Mouse (Mus musculus) forebrain, embryonic 16.5 days (tissue): ENCODE results near the gene Gm20388. TPM values are rescaled to one million over a fixed set of nuclear protein-coding genes. Genes with fewer than 3 reads are reported as not detected.
A peak's percentile ranks its signal among the peaks of the same experiment; 100 is the strongest.

Experiments
- ATAC-seq: fragments of 200-750 bp; cut with Nextera tagmentation; 2 replicates; pipeline ENCODE4 v1.8.0; 2017; ENCODE audit warnings: mild to moderate bottlenecking, moderate library complexity
- H3K27ac ChIP-seq: fragments of 300-500 bp; sonication (generic); 2 replicates; pipeline ENCODE4 v1.5.1; 2014; ENCODE audit warnings: low read length, control low read depth
- H3K27me3 ChIP-seq: fragments of 300-500 bp; sonication (generic); replicated peaks from 2 replicates; pipeline ENCODE4 v1.6.1; 2014; ENCODE audit warnings: low read length; ENCODE audit not compliant: control insufficient read depth, insufficient read depth
- H3K36me3 ChIP-seq: fragments of 300-500 bp; sonication (generic); 2 replicates; pipeline ENCODE4 v1.6.1; 2014; ENCODE audit not compliant: control insufficient read depth, insufficient read depth
- H3K4me1 ChIP-seq: fragments of 300-500 bp; sonication (generic); replicated peaks from 2 replicates; pipeline ENCODE4 v1.6.1; 2014; ENCODE audit warnings: low read length; ENCODE audit not compliant: control insufficient read depth, insufficient read depth
- H3K4me2 ChIP-seq: fragments of 300-500 bp; sonication (generic); 2 replicates; pipeline ENCODE4 v1.6.1; 2014; ENCODE audit warnings: mild to moderate bottlenecking, low read length, control low read depth
- H3K4me3 ChIP-seq: fragments of 300-500 bp; sonication (generic); replicated peaks from 2 replicates; pipeline ENCODE4 v1.5.1; 2014; ENCODE audit warnings: mild to moderate bottlenecking, low read length, control low read depth
- H3K9ac ChIP-seq: fragments of 300-500 bp; sonication (generic); replicated peaks from 2 replicates; pipeline ENCODE4 v1.6.1; 2014; ENCODE audit warnings: low read depth, low read length, control low read depth
- H3K9me3 ChIP-seq: fragments of 300-500 bp; sonication (generic); 2 replicates; pipeline ENCODE4 v1.6.1; 2016; ENCODE audit warnings: low read length; ENCODE audit not compliant: control insufficient read depth
- WGBS: fragments of 180-500 bp; shearing (Covaris S2); extraction: QIAGEN DNeasy Blood & Tissue Kit; methylation state at CpG from one replicate; pipeline ENCODE4 v1.1.7; 2014; 5-methylcytosine and 5-hydroxymethylcytosine counted together
- polyA plus RNA-seq: library from polyadenylated mRNA; unstranded; fragments of >200 nt; fragmentation: Nextera tagmentation; extraction: Ambion mirVana; gene quantifications from 2 replicates; pipeline ENCODE4 v1.2.1, GENCODE M21; 2015

The Gm20388 gene
- polyA plus RNA-seq, 1 experiment from 2014 or later = 4.7 TPM

GRCm38 (mm10) chr8:120549321-120549921 is 638.8 kb downstream of the Gm20388 start:
- peak; percentile 14 for ATAC-seq
- H3K27ac ChIP-seq = peak overlapping the region; percentile 84
- peak overlapping the region; percentile 12 for H3K4me3 ChIP-seq
- peaks cover 74% of the 10 kb centered on the region for H3K4me1 ChIP-seq
- no peaks in the 10 kb centered on the region for H3K36me3 ChIP-seq
- no peaks in the 10 kb centered on the region for H3K9me3 ChIP-seq
- WGBS = 2% methylated on average over 25 of the region's 25 CpGs
- no peaks in the 10 kb centered on the region for H3K27me3 ChIP-seq
- H3K9ac ChIP-seq = peak overlapping the region; percentile 40
- H3K4me2 ChIP-seq = peak overlapping the region; percentile 44

- ATAC-seq = peak; percentile 57
- no peaks in the 10 kb centered on the region for H3K9me3 ChIP-seq
- H3K27ac ChIP-seq = peak overlapping the region; percentile 84
- H3K4me1 ChIP-seq = peaks cover 77% of the 10 kb centered on the region
- peak overlapping the region; percentile 44 for H3K4me2 ChIP-seq
- peak overlapping the region; percentile 40 for H3K9ac ChIP-seq
- no peaks in the 10 kb centered on the region for H3K36me3 ChIP-seq
- no peaks in the 10 kb centered on the region for H3K27me3 ChIP-seq
- WGBS = 3% methylated on average over 11 of the region's 11 CpGs
- peak overlapping the region; percentile 12 for H3K4me3 ChIP-seq
These were observed 639.3 kb downstream of the Gm20388 start for GRCm38 (mm10) chr8:120549922-120550321.

GRCm38 (mm10) chr8:120550430-120550829 is 639.8 kb downstream of the Gm20388 start:
- peaks cover 77% of the 10 kb centered on the region for H3K4me1 ChIP-seq
- H3K4me2 ChIP-seq = peak overlapping the region; percentile 44
- H3K4me3 ChIP-seq = no peak overlapping the region
- H3K27me3 ChIP-seq = no peaks in the 10 kb centered on the region
- H3K9me3 ChIP-seq = no peaks in the 10 kb centered on the region
- peak; percentile 8; the same call in 1 of the 2 replicates for ATAC-seq
- H3K36me3 ChIP-seq = no peaks in the 10 kb centered on the region
- peak overlapping the region; percentile 7; the same call in 1 of the 2 replicates for H3K9ac ChIP-seq
- peak overlapping the region; percentile 84 for H3K27ac ChIP-seq
- WGBS = 11% methylated on average over 12 of the region's 12 CpGs

- Histone ChIP-seq H3K4me2 (peak overlapping the region; percentile 30), H3K36me3 (no peaks in the 10 kb centered on the region), H3K4me3 (no peak overlapping the region), H3K9me3 (no peaks in the 10 kb centered on the region), H3K9ac (0 out of 2 replicates have a peak overlapping the region, but pooled peaks have one; percentile 32), H3K27ac (peak overlapping the region; percentile 84), H3K4me1 (peaks cover 84% of the 10 kb centered on the region), H3K27me3 (no peaks in the 10 kb centered on the region)
- WGBS = 37% methylated on average over 11 of the region's 11 CpGs
- ATAC-seq = peak; percentile 26
These were observed 640.5 kb downstream of the Gm20388 start for GRCm38 (mm10) chr8:120550937-120551676.

GRCm38 (mm10) chr8:120551677-120551980 is 641.0 kb downstream of the Gm20388 start:
- no peaks in the 10 kb centered on the region for H3K27me3 ChIP-seq
- no peaks in the 10 kb centered on the region for H3K36me3 ChIP-seq
- no peak overlapping the region for H3K4me3 ChIP-seq
- H3K4me1 ChIP-seq = peaks cover 87% of the 10 kb centered on the region
- peak overlapping the region; percentile 84 for H3K27ac ChIP-seq
- H3K9ac ChIP-seq = no peak overlapping the region
- no peaks in the 10 kb centered on the region for H3K9me3 ChIP-seq
- 83% methylated on average over 3 of the region's 3 CpGs for WGBS
- no peak overlapping the region for H3K4me2 ChIP-seq
- ATAC-seq = no peak

- ATAC-seq = no peak
- Histone ChIP-seq H3K27me3 (no peaks in the 10 kb centered on the region), H3K36me3 (no peaks in the 10 kb centered on the region), H3K9ac (no peak overlapping the region), H3K4me3 (no peak overlapping the region), H3K27ac (no peak overlapping the region), H3K4me2 (no peak overlapping the region), H3K4me1 (peaks cover 88% of the 10 kb centered on the region), H3K9me3 (no peaks in the 10 kb centered on the region)
- WGBS = 86% methylated on average over 11 of the region's 11 CpGs
These were observed 641.9 kb downstream of the Gm20388 start for GRCm38 (mm10) chr8:120552509-120552908.

GRCm38 (mm10) chr8:120553441-120554123 is 642.9 kb downstream of the Gm20388 start:
- Histone ChIP-seq H3K9ac (no peak overlapping the region), H3K27me3 (no peaks in the 10 kb centered on the region), H3K27ac (no peak overlapping the region), H3K4me2 (no peak overlapping the region), H3K36me3 (no peaks in the 10 kb centered on the region), H3K9me3 (no peaks in the 10 kb centered on the region), H3K4me1 (peaks cover 88% of the 10 kb centered on the region), H3K4me3 (no peak overlapping the region)
- 85% methylated on average over 24 of the region's 24 CpGs for WGBS
- ATAC-seq = no peak

GRCm38 (mm10) chr8:120554466-120555039 is 643.9 kb downstream of the Gm20388 start:
- no peak overlapping the region for H3K9ac ChIP-seq

More at GRCm38 (mm10) chr8:120554466-120555039, 643.9 kb downstream of the Gm20388 start:
- WGBS = 88% methylated on average over 18 of the region's 18 CpGs
- Histone ChIP-seq H3K27me3 (no peaks in the 10 kb centered on the region), H3K27ac (no peak overlapping the region), H3K9me3 (no peaks in the 10 kb centered on the region), H3K36me3 (no peaks in the 10 kb centered on the region), H3K4me1 (peaks cover 88% of the 10 kb centered on the region), H3K4me2 (no peak overlapping the region), H3K4me3 (no peak overlapping the region)
- no peak for ATAC-seq
